Mouse (Mus musculus): ENCODE data around the gene Aldh1a7. TPM values are rescaled to one million over a fixed set of nuclear protein-coding genes. Genes with fewer than 3 reads are reported as not detected.

Aldh1a7 gene
- polyA plus RNA-seq, 1 experiment from 2014 or later: 1.4 TPM

DNA sequence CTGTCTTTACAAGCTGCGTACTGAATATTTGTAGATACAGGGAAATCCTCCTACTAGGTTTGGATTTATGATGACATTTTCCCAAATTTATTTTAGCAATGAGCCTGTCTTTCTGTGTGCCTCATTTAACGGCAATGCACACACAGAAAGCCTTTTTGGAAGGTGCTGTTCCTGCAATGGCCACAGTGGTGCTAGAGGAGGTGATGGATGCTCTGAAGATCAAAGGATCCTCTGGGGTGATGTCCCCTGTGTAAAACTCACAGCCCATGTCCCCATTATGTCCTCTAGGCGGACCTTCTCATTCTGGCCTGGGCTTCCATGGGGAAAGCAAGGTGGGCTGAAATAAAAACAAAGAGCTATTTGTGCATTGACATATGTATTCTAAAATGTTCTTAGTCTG lies 83.0 kb downstream of the Aldh1a7 start:
- CTCF ChIA-PET: interaction anchor here (1.1 to 1.2 kb wide), 2 partner anchors 11 to 31 kb away, joined by 3 read pairs; no protein-coding TSS in a partner anchor
- POLR2A ChIA-PET: no interaction called here
- DNase-seq (ENCODE audit: low read depth, low spot score): no peak
- no peak for ATAC-seq
- peak; percentile 23 for TF ChIP-seq CTCF (IDR thresholded peaks at IDR 0.05)
- in situ Hi-C loops (cut with MboI; ENCODE audit: low pct_unique_long_range_greater_than_20kb): no loop called here
- no peaks in the 10 kb centered on the region for H3K27me3 ChIP-seq

Other genes starting within 250 kb of the Aldh1a7 start
- gene Aldh1a1, start 234.8 kb downstream of the Aldh1a7 start, polyA plus RNA-seq (2021): 80.5 TPM
- not detected for gene Tmc1, start 226.6 kb upstream of the Aldh1a7 start, polyA plus RNA-seq (2021)